8 mouse cellular contexts compared by ENCODE assay signal in genomic region chr15:85735063-85735835, GRCm38 (mm10). TPM values are rescaled to one million over a fixed set of nuclear protein-coding genes. Genes with fewer than 3 reads are reported as not detected.
DNase-seq lines count a peak whose midpoint lies in the region; ATAC-seq lines count a peak whose summit lies in the region.

No protein-coding gene starts in this region.

- peak overlapping the region; percentile 27; the same call in 1 of the 2 replicates for H3K27ac ChIP-seq in intestine, embryonic 15.5 days
- peak overlapping the region; percentile 68 for H3K27ac ChIP-seq in midbrain, embryonic 10.5 days (replicated peaks)

- under 1% methylated on average over 78 of the region's 78 CpGs for WGBS in intestine, embryonic 15.5 days
- under 1% methylated on average over 78 of the region's 78 CpGs for WGBS in midbrain, embryonic 10.5 days

- H3K4me2 ChIP-seq in intestine, embryonic 15.5 days (replicated peaks), result peak overlapping the region; percentile 92

- no peaks in the 10 kb centered on the region for H3K36me3 ChIP-seq in intestine, embryonic 15.5 days
- no peaks in the 10 kb centered on the region for H3K36me3 ChIP-seq in midbrain, embryonic 10.5 days

- peaks cover 19% of the 10 kb centered on the region for H3K27me3 ChIP-seq in intestine, embryonic 15.5 days (replicated peaks)
- H3K27me3 ChIP-seq in midbrain, embryonic 10.5 days (ENCODE audit: low read depth, poor library complexity, severe bottlenecking), result peaks cover 85% of the 10 kb centered on the region

- H3K9me3 ChIP-seq in intestine, embryonic 15.5 days, result no peaks in the 10 kb centered on the region
- H3K9me3 ChIP-seq in midbrain, embryonic 10.5 days (replicated peaks), result no peaks in the 10 kb centered on the region

- peak; percentile 97 for ATAC-seq in intestine, embryonic 15.5 days

- peak; percentile 99 for DNase-seq in adrenal gland, adult 2 months
- peak; percentile 61 for DNase-seq in embryo, embryonic 11.5 days (ENCODE audit: low read depth, low spot score)
- peak; percentile 88 to 91 for DNase-seq in gastrocnemius, postnatal 36 days
- peak; percentile 67 to 73 for DNase-seq in left cerebral cortex, postnatal 36 days (ENCODE audit: low spot score in 2 of 2)
- DNase-seq in midbrain, embryonic 10.5 days (ENCODE audit: low spot score), result peak; percentile 84
- DNase-seq in right cerebral cortex, postnatal 4 days, result peak; percentile 73
- DNase-seq in yolk sac, embryonic 10.5 days (ENCODE audit: low spot score), result peak; percentile 89

- H3K9ac ChIP-seq in intestine, embryonic 15.5 days, result peak overlapping the region; percentile 71

- peak overlapping the region; percentile 81 for H3K4me3 ChIP-seq in intestine, embryonic 15.5 days (replicated peaks)
- H3K4me3 ChIP-seq in midbrain, embryonic 10.5 days, result peak overlapping the region; percentile 81

- intact Hi-C loops in gastrocnemius, postnatal 36 days (cut with DNase I), result loop anchor here (5.0 kb wide), 1 partner anchor 77 kb away; the partner anchor contains the start of gene Cdpf1
- intact Hi-C loops in left cerebral cortex, postnatal 36 days (cut with DNase I), result no loop called here

- 0 out of 2 replicates have a peak, but pooled peaks cover 10% of the 10 kb centered on the region for H3K4me1 ChIP-seq in intestine, embryonic 15.5 days (replicated peaks)
- H3K4me1 ChIP-seq in midbrain, embryonic 10.5 days, result peaks cover 19% of the 10 kb centered on the region

RNA-seq across cellular contexts. Expression of gene Ppara, which starts 0.5 kb away (rescaled TPM):
- 10 to 100 TPM; 37.2 to 48.9 TPM for total RNA-seq in adrenal gland, adult 2 months (2021)
- 6.3 and 8.5 TPM in 2 replicates for polyA plus RNA-seq in adrenal gland, adult 2 months (2012; rRNA removed)
- total RNA-seq in gastrocnemius, postnatal 36 days (2021), result 10 to 100 TPM; 14.5 to 16.5 TPM
- 18.2 and 19.5 TPM in 2 replicates for polyA plus RNA-seq in intestine, embryonic 15.5 days (2015; fragmentation: Nextera tagmentation; extraction: Ambion mirVana)
- total RNA-seq in left cerebral cortex, postnatal 36 days (2021), result 1 to 10 TPM; 4.6 to 4.9 TPM
- polyA plus RNA-seq in midbrain, embryonic 10.5 days (2016; fragmentation: Nextera tagmentation; extraction: Ambion mirVana), result 0.51 and 0.78 TPM in 2 replicates

Comparison
In these comparisons a context has a peak if more than half of its experiments do, and no peak if none do; other contexts are left out.
1. Peak in every context shown above with its lines: DNase-seq, ATAC-seq, H3K4me3 ChIP-seq and H3K27ac ChIP-seq.